Mouse (Mus musculus): ENCODE measurements around the gene Ppp1r27.

DNA sequence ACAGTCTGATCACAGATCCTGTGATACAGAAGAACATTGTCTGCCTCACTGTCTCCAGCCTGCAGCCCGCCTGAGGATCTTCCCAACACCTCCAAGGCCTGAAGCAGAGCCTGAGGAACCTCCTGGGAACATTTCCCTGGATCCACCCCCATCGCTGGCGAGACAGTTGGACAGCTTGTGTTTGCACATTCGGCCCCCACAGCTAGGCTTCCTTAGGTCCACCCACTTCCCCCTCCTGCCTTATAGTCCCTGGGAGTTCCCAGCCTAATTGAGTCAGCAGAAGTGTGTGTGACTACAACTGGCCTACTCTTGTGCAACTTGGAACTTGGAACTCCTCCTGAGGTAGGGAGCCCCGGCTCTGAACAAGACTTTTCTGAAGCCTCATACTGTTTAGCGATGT lies 32.9 kb downstream of the Ppp1r27 start:
- TF ChIP-seq CTCF (conservative IDR thresholded peaks at IDR 0.05; ENCODE audit: low read length): no peak
- TF ChIP-seq NANOG (IDR thresholded peaks at IDR 0.05; ENCODE audit: borderline replicate concordance, low read length): no peak

Data from E14TG2a.4 (cell line).